Mouse (Mus musculus) thymus, adult 2 months (tissue): ENCODE measurements around the gene Supt4a.

Source experiments
- CTCF ChIP-seq: fragments of 200-500 bp; IDR thresholded peaks from 2 replicates; pipeline ENCODE4 v1.5.1; 2012; ENCODE audit warnings: mild to moderate bottlenecking, control low read depth, low read length, moderate library complexity, borderline replicate concordance; ENCODE audit not compliant: control insufficient read depth, poor library complexity, insufficient read depth; ENCODE audit errors: extremely low read depth
- POLR2A ChIP-seq: fragments of 200-500 bp; IDR thresholded peaks from 2 replicates; pipeline ENCODE4 v1.6.1; 2012; ENCODE audit warnings: mild to moderate bottlenecking, low read length, control low read depth, moderate library complexity; ENCODE audit not compliant: control insufficient read depth, poor library complexity, insufficient read depth; ENCODE audit errors: extremely low read depth

- TF ChIP-seq CTCF (no peak), POLR2A (no peak)
Measured at GRCm38 (mm10) chr11:87761806-87762701, 24.7 kb downstream of the Supt4a start.
